Mouse (Mus musculus) left cerebral cortex, adult 8-10 months (tissue): Measurements from ENCODE around the gene Stpg2. TPM values are rescaled to one million over a fixed set of nuclear protein-coding genes. Genes with fewer than 3 reads are reported as not detected.
"Not testable (repeated sequence)": the region's sequence is repeated elsewhere in the genome, so short reads cannot be mapped to it uniquely, and the experiment has no call there.

ENCODE experiments used
- DNase-seq, 2 experiments: peaks; one replicate each; pipeline ENCODE4 v3.0.0; 2022; ENCODE audit warnings: low spot score in 2 of 2
- total RNA-seq, 4 experiments: library from RNA; stranded (reverse); gene quantifications; 2 replicates each; pipeline ENCODE4 v1.2.4; 2022

Gene Stpg2
- total RNA-seq, 4 experiments from 2014 or later, result 0.17 to 0.39 (median 0.30) TPM; not detected in 1

DNA sequence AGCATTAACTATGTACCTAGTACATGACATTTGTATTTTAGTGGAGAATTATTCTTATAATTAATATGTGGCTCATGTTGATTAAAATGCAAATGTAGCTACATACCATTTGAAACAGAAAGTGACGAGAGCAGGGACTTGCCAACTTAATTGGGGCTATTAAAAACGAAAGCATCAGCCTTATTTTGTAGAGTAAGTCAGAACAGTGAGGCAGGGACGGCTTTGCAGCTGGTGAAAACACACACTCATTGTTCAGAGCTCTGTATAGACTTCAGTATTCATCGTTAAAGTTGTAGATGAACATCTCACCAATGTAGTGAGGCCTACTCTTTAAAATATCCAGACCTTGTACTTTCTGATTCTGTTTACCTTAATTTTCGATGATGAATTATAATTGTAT lies 213.6 kb downstream of the Stpg2 start:
- no peak for DNase-seq

- no peak for DNase-seq
These were observed 236.7 kb downstream of the Stpg2 start for GRCm38 (mm10) chr3:139442170-139442569.

- DNase-seq, result no peak
These were observed 290.4 kb downstream of the Stpg2 start for GRCm38 (mm10) chr3:139495939-139496338.

DNA sequence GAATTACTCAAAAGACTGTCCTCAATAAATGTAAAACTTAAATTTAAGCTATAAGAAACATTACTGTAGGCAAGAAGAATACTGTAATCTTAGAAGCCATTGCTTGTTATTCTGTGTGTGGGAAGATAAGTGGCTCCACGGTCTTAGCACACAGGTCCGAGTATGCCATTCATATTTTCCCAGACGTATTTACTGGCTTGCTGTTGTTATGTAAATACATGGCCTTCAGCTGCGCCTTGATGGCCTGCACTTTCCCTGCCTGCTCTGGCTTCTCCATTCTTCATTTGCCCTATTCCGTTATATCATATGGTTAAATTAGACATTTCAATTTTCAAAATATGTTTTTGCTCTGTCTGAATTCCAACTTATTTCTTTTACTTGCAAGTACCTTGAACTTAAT lies 296.7 kb downstream of the Stpg2 start:
- no peak for DNase-seq

DNA sequence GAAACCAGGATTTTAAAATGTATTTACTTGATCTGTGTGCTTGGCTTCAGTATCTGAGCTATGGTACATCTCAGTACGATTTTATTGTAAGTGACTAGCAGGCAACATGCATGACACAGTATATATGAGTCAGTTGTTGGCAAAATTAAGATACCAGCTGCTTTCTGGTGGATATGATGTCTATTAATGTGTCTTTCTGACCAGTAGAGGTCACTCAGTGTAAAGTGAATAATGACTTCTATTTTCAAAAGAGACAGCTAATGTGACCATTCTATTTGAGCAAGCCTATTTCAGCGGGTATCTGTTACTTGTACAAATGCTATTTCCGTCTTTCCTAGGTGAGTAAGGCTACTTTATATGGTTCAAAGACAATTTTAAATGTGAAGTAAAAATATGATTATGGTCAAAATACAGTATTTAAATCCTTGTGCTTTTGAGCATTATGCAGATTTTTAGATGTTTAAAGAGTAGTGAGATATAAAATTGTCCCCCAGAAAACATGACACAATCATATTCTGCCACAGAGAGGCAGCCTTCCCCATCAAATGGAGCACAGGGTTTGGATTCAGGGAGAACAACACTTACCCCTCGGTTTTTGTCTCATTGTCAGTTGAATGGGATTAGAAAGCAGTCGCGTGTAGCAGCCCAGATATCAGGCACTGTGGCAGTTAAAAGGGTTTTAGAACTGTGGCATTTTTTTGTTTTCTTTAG lies 303.9 kb downstream of the Stpg2 start:
- DNase-seq, result no peak

- no peak for DNase-seq
These were observed 373.0 kb downstream of the Stpg2 start for GRCm38 (mm10) chr3:139578496-139578895.

- no peak for DNase-seq
These were observed 375.8 kb downstream of the Stpg2 start for GRCm38 (mm10) chr3:139581298-139581697.

- DNase-seq, result no peak
These were observed 394.0 kb downstream of the Stpg2 start for GRCm38 (mm10) chr3:139599508-139599907.

DNA sequence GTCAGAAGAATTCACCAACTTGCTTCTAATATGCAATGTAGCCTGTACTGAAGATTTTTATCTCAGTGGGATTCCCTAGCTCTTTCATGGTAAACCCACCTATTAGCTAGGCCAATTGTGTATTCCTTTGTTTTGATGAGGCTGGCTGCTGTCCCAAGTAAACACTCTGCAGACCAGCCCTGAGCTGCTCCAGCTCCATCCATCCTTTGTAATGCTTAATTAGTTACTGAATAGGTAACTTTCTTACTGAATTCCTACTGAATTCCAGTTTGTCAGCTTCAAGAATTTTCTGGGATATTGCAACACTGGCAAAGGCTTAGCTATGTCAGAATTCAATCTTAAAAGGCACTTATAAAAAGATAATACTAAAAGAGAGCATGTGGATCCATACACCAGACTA lies 402.8 kb downstream of the Stpg2 start:
- DNase-seq, result not testable (repeated sequence)

GRCm38 (mm10) chr3:139614641-139615040 lies 409.1 kb downstream of the Stpg2 start:
- DNase-seq, result no peak

GRCm38 (mm10) chr3:139615791-139616190 lies 410.3 kb downstream of the Stpg2 start:
- DNase-seq, result no peak

DNA sequence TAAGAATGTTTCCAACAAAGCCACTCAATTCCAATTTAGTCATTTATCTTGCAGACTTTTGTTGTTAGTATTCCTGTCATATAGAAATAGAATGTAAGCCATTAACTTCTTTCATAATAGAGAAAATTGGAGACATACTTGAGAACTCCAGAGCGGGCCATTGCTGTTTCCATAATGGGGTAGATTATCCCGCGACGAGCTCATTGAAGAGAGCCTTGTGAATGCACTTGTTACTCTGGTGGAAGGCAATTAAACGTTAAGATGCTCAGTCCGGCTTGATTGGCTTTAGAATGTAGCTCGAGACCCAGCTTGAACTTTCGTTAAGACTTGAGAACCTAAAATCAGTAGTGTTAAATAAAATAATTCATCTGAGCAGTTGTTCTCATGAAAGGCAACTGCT lies 432.4 kb downstream of the Stpg2 start:
- DNase-seq, result no peak

DNA sequence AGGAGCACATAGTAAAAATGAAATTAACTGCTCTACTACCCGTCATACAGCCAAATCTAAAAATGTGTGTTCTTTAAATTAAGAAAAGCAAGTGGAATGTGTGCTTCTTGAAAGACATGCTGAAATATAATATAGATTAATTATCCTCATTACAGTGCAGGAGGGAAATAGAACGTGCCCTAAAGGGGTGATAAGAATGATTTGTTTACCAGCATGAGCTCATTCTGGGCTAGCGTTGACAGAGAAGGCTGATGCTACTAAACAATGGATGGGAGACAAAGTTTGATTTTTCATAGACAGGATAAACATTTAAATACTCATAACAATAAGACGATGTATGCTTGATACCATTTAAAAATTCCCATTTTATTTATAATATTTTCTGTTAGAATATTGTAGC lies 446.0 kb downstream of the Stpg2 start:
- no peak for DNase-seq

- DNase-seq, result no peak
These were observed 453.9 kb downstream of the Stpg2 start for GRCm38 (mm10) chr3:139659416-139659815.

DNA sequence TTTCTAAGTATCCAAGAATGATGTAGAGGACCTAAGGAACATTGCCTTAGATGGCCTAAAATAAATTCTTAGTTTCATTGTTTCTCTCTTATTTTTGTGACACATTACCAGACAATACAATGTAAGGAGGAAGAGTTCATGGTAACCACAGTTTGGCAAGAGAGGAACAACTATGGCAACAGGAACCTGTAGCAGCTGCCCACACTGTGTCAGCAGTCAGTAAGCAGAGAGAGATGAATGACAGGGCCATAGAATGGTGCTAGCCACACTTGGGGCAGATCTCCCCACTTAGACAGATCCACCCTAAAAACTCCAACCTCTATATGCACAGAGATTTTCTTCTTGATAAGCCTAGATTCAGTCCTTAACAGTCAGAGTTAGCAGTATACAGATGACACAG lies 456.7 kb downstream of the Stpg2 start:
- DNase-seq, result no peak

- DNase-seq, result no peak
These were observed 458.3 kb downstream of the Stpg2 start for GRCm38 (mm10) chr3:139663712-139664245.

- no peak for DNase-seq
These were observed 459.6 kb downstream of the Stpg2 start for GRCm38 (mm10) chr3:139665047-139665446.

DNA sequence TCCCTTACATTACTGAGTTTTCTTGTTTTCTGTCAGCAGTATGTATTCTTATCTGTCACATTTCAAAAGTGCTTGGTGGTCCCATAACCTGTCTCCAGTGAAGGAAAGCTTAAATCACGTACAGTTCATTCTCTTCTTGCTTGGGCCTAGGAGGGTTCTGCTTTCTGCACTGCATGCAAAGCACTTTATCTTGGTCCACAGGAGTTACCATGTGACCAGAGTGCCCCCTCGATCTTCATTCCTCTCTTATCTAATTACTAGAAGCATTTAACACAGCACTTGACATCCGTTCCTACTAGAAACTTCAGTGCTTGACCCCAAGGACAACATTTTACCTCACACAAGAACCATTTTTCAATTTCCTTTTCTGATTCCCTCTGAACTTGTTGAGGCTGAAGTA lies 470.7 kb downstream of the Stpg2 start:
- no peak for DNase-seq

- DNase-seq, result no peak
These were observed 471.2 kb downstream of the Stpg2 start for GRCm38 (mm10) chr3:139676723-139677122.

DNA sequence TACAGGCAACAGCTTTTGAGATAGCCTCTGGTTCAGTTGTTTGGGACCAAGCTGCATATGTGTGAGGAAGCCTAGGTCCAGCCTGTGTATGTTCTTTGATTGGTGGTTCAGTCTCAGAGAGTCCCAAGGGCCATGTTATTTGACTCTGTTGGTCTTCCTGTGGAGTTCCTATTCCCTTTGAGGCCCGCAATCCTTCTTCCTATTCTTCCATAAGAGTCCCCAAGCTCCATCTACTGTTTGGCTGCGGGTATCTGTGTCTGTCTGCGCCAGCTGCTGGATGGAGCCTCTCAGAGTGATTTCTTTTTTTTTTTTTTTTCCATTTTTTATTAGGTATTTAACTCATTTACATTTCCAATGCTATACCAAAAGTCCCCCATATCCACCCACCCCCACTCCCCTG lies 498.7 kb downstream of the Stpg2 start:
- not testable (repeated sequence) for DNase-seq

DNA sequence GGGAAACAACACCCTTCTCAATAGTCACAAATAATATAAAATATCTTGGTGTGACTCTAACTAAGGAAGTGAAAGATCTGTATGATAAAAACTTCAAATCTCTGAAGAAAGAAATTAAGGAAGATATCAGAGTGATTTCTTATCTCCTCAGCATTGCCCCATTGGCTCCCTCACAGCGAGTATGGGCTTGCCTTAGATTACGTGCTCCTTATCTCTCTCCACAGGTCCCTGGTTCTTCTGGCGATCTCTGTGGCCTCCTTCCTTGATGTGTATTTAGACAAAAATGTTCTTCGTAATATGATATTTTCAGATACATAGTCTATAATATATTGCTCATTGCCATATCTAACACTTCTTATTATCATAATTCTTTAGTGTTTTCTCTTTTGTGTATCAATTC lies 501.9 kb downstream of the Stpg2 start:
- DNase-seq, result not testable (repeated sequence)

GRCm38 (mm10) chr3:139709794-139710193 lies 504.3 kb downstream of the Stpg2 start:
- no peak for DNase-seq

DNA sequence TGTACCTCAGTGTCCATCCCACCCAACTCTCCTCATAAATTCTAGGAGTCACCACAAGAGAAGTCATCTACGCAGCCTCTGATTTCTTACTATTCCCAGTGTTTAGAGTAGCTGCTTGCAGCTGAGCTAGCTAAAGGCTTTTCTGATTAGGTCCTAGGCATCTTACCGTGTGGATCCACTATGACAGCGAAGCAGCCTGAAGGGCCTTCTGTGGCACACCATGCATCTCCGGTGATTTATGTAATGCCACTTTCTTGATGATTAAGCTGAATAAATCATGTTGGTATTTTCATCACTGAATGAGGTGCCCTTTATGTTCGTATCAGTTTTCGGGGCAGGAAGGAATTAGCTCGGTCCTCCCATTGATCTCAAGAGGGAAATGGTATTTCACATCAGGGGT lies 523.3 kb downstream of the Stpg2 start:
- DNase-seq, result no peak
